Mouse (Mus musculus) G1E (cell line): ENCODE measurements around the gene Mprip.

Experiments used
- CTCF ChIP-seq: IDR thresholded peaks from 2 replicates; pipeline ENCODE4 v1.5.1; 2012; ENCODE audit warnings: low read depth, low read length, inconsistent platforms, mixed read lengths
- GATA1 ChIP-seq: IDR thresholded peaks from 2 replicates; pipeline ENCODE4 v1.6.1; 2012; ENCODE audit warnings: borderline replicate concordance, low read length, inconsistent platforms, mixed read lengths
- POLR2AphosphoS5 ChIP-seq: IDR thresholded peaks from 2 replicates; pipeline ENCODE4 v1.6.1; 2012; ENCODE audit warnings: low read depth, low read length, inconsistent platforms; ENCODE audit not compliant: insufficient replicate concordance
- TAL1 ChIP-seq: conservative IDR thresholded peaks from 2 replicates; pipeline ENCODE4 v1.6.1; 2012; ENCODE audit warnings: low read depth, low read length, inconsistent platforms, mixed read lengths

GRCm38 (mm10) chr11:59805656-59806055 lies 144.6 kb downstream of the Mprip start:
- no peak for TF ChIP-seq CTCF
- no peak for TF ChIP-seq GATA1
- TF ChIP-seq TAL1: no peak
- TF ChIP-seq POLR2AphosphoS5: no peak
